Mouse (Mus musculus) adrenal gland, adult 2 months (tissue): ENCODE data around the gene Pxdc1. TPM values are rescaled to one million over a fixed set of nuclear protein-coding genes. Genes with fewer than 3 reads are reported as not detected.

Source experiments
- DNase-seq: peaks from one replicate; pipeline ENCODE4 v3.0.0; 2021
- polyA plus RNA-seq: library from polyadenylated mRNA; depleted of rRNA; stranded (reverse); fragments of >200 nt; gene quantifications from 2 replicates; pipeline ENCODE4 v1.2.3, GENCODE M21; 2012
- total RNA-seq, 2 experiments: library from RNA; stranded (reverse); gene quantifications; 2 replicates each; pipeline ENCODE4 v1.2.3; 2021

Gene Pxdc1
- total and polyA plus RNA-seq, 3 experiments = 3.3 to 5.3 (median 3.4) TPM

GRCm38 (mm10) chr13:34650953-34651352, 2.3 kb downstream of the Pxdc1 start:
- peak; percentile 53 for DNase-seq

GRCm38 (mm10) chr13:34650371-34650770, 2.9 kb downstream of the Pxdc1 start:
- no peak for DNase-seq

GRCm38 (mm10) chr13:34647751-34648150, 5.5 kb downstream of the Pxdc1 start:
- no peak for DNase-seq

DNA sequence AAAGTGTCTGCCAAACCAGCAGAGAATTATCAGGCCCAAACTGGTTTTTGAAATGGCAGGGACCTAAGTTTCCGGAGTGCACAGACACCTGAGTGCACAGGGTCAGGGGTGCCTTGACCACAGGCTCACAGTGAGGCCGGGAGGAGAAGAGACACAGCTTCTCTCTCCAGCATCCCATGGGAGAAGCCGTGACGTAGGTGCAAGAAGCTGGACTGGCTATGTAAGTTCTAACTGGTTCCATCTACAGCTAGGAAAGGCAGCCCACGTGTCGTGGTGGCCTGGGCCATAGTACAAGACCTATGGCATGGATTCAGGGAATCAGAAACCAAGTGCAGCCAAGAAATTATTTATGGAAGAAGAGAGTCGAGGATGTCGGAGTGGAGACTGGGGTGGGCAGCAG, 6.1 kb downstream of the Pxdc1 start:
- no peak for DNase-seq

- DNase-seq = no peak
These were observed 7.0 kb downstream of the Pxdc1 start for GRCm38 (mm10) chr13:34646240-34646750.

- DNase-seq = no peak
These were observed 7.8 kb downstream of the Pxdc1 start for GRCm38 (mm10) chr13:34645519-34645918.

DNA sequence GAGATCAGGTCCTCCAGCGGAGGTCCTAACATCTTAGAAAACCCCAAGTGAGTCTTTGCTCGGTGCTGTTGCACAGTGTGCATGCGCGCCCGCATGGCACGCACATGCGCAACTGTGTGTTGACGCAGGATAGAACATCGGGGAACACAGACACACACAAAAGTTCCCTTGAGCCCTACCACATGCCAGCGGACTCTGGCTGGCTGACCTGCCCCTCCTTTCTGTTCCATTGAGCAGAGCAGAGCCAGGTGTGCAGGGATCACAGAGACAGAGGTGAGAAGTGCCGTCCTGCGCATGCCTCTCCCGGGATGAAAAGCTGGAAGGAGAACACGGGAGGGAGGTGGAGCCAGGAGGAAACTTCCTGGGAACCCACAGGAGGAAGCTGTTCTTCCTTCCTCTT, 8.9 kb downstream of the Pxdc1 start:
- no peak for DNase-seq

DNA sequence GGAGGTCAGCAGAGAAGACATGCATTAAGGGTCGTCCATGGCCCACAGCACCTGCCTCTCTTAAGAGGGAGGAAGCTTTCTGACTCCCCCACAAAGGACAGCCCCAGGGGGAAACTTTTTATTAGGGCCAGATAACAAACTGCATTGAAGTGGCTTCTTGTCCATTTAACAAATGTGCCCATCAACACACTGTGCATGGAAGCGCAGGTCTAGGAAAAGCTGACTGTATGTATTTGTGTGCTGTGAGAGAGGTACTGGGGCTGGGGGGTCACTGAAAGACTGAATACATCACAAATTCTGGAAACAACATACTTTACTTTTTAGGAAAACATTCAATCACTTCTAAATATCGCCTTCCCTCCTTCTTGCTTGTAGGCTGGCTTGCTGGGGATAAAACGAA, 9.4 kb downstream of the Pxdc1 start:
- no peak for DNase-seq

- peak; percentile 29 for DNase-seq
These were observed 10.1 kb downstream of the Pxdc1 start for GRCm38 (mm10) chr13:34642941-34643875.

- no peak for DNase-seq
These were observed 12.2 kb downstream of the Pxdc1 start for GRCm38 (mm10) chr13:34641066-34641465.

DNA sequence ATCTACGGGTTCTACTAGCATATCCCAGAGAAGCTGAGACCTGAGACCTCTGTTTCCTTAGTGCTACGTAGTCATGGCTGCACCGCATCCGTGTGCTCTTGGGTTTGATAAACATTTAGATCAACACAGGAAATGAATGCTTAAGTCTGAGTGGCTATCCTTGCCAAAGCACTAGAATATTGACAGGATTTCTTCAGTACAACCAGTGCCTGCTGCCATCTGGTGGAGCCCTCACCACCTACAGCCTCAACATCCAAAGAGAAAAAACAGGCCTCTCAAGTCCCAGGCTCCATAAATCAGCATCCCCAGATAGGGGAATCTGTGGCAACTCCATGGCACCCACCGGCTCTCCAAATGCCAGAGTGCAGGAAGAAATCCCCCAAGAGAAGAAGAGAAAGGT, 17.3 kb downstream of the Pxdc1 start:
- peak; percentile 70 for DNase-seq

DNA sequence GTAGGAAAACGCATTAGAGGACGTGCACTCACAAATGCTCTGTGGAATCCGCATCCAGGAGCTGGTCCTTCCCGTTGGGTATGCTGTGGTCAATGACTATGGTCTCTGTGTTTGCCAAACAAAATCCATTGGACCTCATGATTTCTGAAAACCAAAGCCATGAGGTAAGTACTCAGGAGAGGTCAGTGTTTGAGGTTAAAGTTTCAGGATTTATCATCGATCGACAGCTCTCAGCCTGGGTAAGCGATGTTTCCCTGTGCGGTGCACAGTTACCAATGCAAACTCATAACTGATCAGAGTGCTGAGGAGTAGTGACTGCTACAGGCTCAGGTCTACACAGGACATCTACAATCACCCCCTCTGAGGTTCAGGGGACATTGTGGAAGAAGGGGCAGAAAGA, 23.0 kb downstream of the Pxdc1 start:
- DNase-seq = no peak

DNA sequence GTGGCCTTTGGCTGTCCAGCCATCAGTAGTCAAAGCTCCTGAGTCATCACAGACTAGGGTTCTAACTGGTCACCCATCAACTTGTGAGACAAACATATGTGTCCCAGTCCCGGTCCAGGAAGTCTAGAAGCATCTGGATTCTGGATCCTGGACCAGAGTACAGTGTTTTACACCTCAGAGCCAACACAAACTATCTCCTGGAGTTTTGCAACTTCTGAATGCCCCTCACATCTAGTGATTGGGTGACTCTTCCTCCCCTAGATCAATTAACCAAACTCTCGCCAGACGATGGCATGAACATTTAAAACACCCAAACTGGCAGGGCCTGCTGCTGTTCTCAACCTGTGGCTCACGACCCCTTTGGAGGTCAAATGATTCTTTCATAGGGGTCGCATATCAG, 23.5 kb downstream of the Pxdc1 start:
- no peak for DNase-seq

GRCm38 (mm10) chr13:34627446-34627845, 25.8 kb downstream of the Pxdc1 start:
- no peak for DNase-seq

DNA sequence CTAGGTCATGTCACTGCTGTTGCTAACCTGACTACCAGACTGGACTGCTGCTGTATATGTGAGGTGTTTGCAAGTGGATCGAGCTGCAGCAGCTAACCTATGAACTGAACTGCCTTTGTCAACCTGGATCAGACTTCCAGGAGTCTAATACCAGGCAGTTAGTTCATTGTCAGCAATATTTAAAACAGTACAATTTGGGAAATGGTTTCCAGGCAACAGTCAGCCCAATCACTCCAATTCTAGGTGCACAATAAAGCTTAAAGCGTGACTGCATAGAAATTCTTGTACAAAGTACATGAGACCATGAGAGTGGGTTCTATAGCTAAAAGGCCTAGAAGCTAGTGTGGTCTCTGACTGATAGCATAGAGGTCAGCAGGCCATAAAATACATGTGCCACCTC, 28.9 kb downstream of the Pxdc1 start:
- no peak for DNase-seq

GRCm38 (mm10) chr13:34612402-34612801, 40.9 kb downstream of the Pxdc1 start:
- DNase-seq = no peak

DNA sequence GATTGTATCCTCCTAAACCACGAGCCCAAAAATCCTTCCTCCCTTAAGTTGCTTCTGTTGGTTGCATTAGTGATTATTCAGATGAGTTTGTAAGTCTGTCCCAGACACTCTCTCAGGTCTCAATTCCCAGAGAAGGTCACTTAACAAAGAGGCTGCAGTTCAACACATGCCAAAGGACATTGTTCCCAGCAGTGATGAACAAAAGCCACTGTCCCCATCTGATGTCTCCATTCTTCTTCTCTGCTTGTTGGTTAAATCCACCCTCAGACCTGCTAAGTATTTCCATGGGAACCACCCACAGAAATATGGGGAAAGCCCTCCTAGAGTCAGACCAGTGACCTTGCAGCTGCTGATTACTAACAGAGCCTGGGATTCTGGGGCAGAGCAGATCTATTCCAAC, 43.6 kb downstream of the Pxdc1 start:
- peak; percentile 25 for DNase-seq

DNA sequence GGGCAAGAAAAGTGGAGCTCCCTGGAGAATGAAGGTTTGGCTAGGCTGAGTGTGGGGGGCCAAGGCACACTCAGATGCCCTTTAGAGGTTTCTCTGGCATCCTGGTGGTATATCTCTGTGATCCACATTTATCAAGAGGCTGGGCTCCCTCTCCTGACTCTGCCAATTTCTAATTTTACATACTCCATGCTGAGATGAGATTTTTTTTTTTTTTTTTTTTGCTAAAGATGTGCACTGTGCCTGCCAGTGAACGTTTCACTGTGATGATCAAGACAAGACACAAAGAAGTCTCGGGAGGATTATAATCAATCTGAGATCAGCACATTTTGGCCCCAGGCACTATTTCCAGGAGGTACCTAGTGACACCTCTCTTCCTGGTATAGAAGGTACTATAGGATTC, 46.2 kb downstream of the Pxdc1 start:
- DNase-seq = no peak

- no peak for DNase-seq
These were observed 47.4 kb downstream of the Pxdc1 start for GRCm38 (mm10) chr13:34605884-34606283.

DNA sequence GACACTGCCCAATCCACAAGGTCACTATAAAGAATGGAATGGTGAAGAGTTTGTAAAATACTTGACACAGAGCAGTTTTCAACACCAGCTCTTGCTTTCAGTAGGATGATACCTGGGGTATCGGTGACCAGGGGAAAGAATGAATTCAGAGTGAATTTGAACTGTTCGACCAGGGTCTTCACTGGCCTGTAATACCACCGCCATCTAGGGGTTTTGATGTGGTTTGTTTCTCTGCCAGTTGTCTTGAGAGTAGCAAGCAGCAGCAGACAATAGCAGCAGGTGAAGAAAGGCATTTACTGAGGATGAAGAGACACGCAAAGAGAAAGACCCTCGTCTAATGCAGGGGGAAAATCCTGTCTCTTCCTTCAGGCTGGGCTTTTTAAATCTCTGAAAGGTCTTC, 48.1 kb downstream of the Pxdc1 start:
- DNase-seq = no peak

GRCm38 (mm10) chr13:34604406-34604805, 48.9 kb downstream of the Pxdc1 start:
- DNase-seq = no peak

DNA sequence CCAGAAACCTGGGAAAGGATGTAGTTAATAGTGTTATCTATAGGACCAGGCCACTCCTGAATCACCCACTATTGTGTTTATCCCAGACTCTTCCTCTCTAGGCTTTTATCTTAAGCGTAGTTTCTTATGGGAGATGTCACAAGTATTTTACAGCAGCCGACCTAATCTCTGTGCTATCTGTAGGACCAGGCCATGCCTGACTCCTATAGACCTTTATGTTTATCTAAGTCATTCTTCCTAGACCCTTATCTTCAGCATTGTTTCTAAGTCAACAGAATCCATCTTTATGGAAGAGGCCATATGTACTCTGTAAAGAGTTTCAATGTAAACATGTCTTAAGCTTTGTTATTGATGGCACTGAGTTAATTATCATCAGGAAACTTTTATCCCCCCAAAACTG, 50.5 kb downstream of the Pxdc1 start:
- no peak for DNase-seq

- DNase-seq = no peak
These were observed 56.5 kb downstream of the Pxdc1 start for GRCm38 (mm10) chr13:34596797-34597196.
